Mouse (Mus musculus) bone marrow, adult 2 months (tissue): ENCODE results near the gene Agbl1.

Experiments used
- CTCF ChIP-seq: fragments of 200-500 bp; IDR thresholded peaks from 2 replicates; pipeline ENCODE4 v1.5.1; 2011; ENCODE audit warnings: low read length, control low read depth; ENCODE audit not compliant: control insufficient read depth, insufficient read depth
- POLR2A ChIP-seq: fragments of 200-500 bp; IDR thresholded peaks from 2 replicates; pipeline ENCODE4 v1.6.1; 2011; ENCODE audit warnings: low read depth, mild to moderate bottlenecking, control low read depth, low read length, borderline replicate concordance; ENCODE audit not compliant: control insufficient read depth

DNA sequence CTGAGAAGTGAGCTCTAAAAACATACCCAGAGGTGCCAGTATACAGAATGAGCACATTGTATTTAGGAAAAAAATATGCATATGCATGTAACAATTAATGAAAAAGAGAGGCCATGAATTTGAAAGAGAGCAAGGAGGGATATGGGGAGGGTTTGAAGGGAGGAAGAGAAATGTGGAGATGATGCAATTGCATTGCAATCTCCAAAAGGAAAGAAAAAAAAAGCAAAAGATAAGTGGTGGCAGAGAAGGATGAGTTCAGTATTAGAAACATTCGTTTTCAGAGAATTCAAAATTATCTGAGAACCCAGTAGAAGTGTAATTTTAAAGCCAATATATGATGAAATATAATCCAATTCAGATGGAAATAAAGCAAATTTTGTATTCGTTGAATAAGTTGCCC, 236.7 kb downstream of the Agbl1 start:
- TF ChIP-seq CTCF = no peak
- TF ChIP-seq POLR2A = no peak
